ENCODE assay signal across 10 mouse cellular contexts in the genomic region with DNA sequence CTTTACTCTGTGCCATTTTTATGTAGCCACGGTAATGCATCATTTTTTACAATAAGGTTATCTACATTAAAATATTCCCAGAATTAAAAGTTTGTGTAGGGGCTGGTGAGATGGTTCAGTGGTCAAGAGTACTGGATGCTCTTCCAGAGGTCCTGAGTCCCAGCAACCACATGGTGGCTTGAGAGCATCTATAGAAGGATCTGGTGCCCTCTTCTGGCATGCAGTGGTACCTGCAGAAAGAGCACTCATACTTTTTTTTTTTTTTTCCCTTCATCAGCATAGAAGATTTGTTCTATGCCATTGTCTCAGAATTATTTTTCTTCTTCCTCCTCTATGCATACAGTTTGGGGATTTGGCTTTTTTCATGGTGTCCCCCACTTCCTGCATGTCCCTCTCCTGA.
DNase-seq lines count a peak whose midpoint lies in the region; ATAC-seq and TF ChIP-seq lines count a peak whose summit lies in the region.
"Had no signal": no experiment of that assay in that cellular context is flagged by ENCODE, and none has a peak within 500 bp of the region (broad histone marks: within the 10 kb centered on the region; RNA-seq: fewer than 3 reads in every experiment).

No protein-coding gene starts in this region.

- ATAC-seq in hindbrain, embryonic 16.5 days = no peak
- no peak for ATAC-seq in hindbrain, postnatal 0 days

- no peak overlapping the region for H3K4me2 ChIP-seq in hindbrain, embryonic 16.5 days (ENCODE audit: low read length)
- H3K4me2 ChIP-seq in hindbrain, postnatal 0 days (ENCODE audit: low read depth, low read length) = no peak overlapping the region
- H3K4me2 ChIP-seq: embryonic facial prominence, embryonic 15.5 days; liver, embryonic 13.5 days had no signal

- peak; percentile 6 for DNase-seq in hindbrain, embryonic 10.5 days (ENCODE audit: low spot score)
- peak; percentile 19 to 21 for DNase-seq in B cell, adult 2 months
- DNase-seq in MEL-GATA-1-ER (ENCODE audit: extremely low read depth, low read depth) = peak; percentile 21
- DNase-seq in hindbrain, postnatal 0 days (ENCODE audit: low spot score) = peak; percentile 52
- DNase-seq in mesoderm, embryonic 11.5 days (ENCODE audit: low read depth, low spot score) = peak; percentile 59
- no peak for DNase-seq in heart, adult 8-10 months (ENCODE audit: low spot score)
- no peak for DNase-seq in heart, postnatal 25 days (ENCODE audit: low spot score)
- DNase-seq: liver, embryonic 13.5 days had no signal

- no peaks in the 10 kb centered on the region for H3K4me1 ChIP-seq in hindbrain, embryonic 10.5 days (replicated peaks)
- no peaks in the 10 kb centered on the region for H3K4me1 ChIP-seq in hindbrain, embryonic 16.5 days (ENCODE audit: control insufficient read depth, insufficient read depth, low read depth, low read length)
- H3K4me1 ChIP-seq in hindbrain, postnatal 0 days (ENCODE audit: insufficient read depth, low read length) = no peaks in the 10 kb centered on the region
- H3K4me1 ChIP-seq: embryonic facial prominence, embryonic 15.5 days; liver, embryonic 13.5 days had no signal

- H3K27ac ChIP-seq in hindbrain, embryonic 10.5 days = no peak overlapping the region
- no peak overlapping the region for H3K27ac ChIP-seq in hindbrain, embryonic 16.5 days (ENCODE audit: low read depth, low read length)
- H3K27ac ChIP-seq in hindbrain, postnatal 0 days = no peak overlapping the region
- H3K27ac ChIP-seq: embryonic facial prominence, embryonic 15.5 days; liver, embryonic 13.5 days had no signal

- no peaks in the 10 kb centered on the region for H3K36me3 ChIP-seq in hindbrain, embryonic 10.5 days
- H3K36me3 ChIP-seq in hindbrain, embryonic 16.5 days (ENCODE audit: control insufficient read depth, insufficient read depth, low read length) = no peaks in the 10 kb centered on the region
- no peaks in the 10 kb centered on the region for H3K36me3 ChIP-seq in hindbrain, postnatal 0 days (ENCODE audit: insufficient read depth, low read length)
- H3K36me3 ChIP-seq: embryonic facial prominence, embryonic 15.5 days; liver, embryonic 13.5 days had no signal

- intact Hi-C loops in heart, postnatal 25 days (cut with DNase I) = no loop called here

- peak; percentile 79 for TF ChIP-seq CTCF in hindbrain, postnatal 0 days (IDR thresholded peaks at IDR 0.05; ENCODE audit: low read depth)

- 27% methylated on average over 1 of the region's 1 CpGs for WGBS in hindbrain, embryonic 10.5 days
- 39% methylated on average over 1 of the region's 1 CpGs for WGBS in hindbrain, embryonic 16.5 days
- 28% methylated on average over 1 of the region's 1 CpGs for WGBS in hindbrain, postnatal 0 days

- H3K9ac ChIP-seq in hindbrain, embryonic 16.5 days (ENCODE audit: low read depth, low read length) = no peak overlapping the region
- no peak overlapping the region for H3K9ac ChIP-seq in hindbrain, postnatal 0 days (replicated peaks; ENCODE audit: low read length)
- H3K9ac ChIP-seq: embryonic facial prominence, embryonic 15.5 days; liver, embryonic 13.5 days had no signal

- no peaks in the 10 kb centered on the region for H3K27me3 ChIP-seq in hindbrain, embryonic 10.5 days (ENCODE audit: insufficient read depth, poor library complexity, severe bottlenecking)
- no peaks in the 10 kb centered on the region for H3K27me3 ChIP-seq in hindbrain, embryonic 16.5 days (replicated peaks; ENCODE audit: control insufficient read depth, insufficient read depth, low read length)
- H3K27me3 ChIP-seq in hindbrain, postnatal 0 days (ENCODE audit: insufficient read depth, low read length) = no peaks in the 10 kb centered on the region
- H3K27me3 ChIP-seq: embryonic facial prominence, embryonic 15.5 days; liver, embryonic 13.5 days had no signal

- H3K4me3 ChIP-seq in hindbrain, embryonic 10.5 days = no peak overlapping the region
- no peak overlapping the region for H3K4me3 ChIP-seq in hindbrain, embryonic 16.5 days (ENCODE audit: low read length)
- no peak overlapping the region for H3K4me3 ChIP-seq in hindbrain, postnatal 0 days (ENCODE audit: low read length)
- H3K4me3 ChIP-seq: embryonic facial prominence, embryonic 15.5 days; liver, embryonic 13.5 days had no signal

- no peaks in the 10 kb centered on the region for H3K9me3 ChIP-seq in hindbrain, embryonic 10.5 days
- no peaks in the 10 kb centered on the region for H3K9me3 ChIP-seq in hindbrain, embryonic 16.5 days (ENCODE audit: control insufficient read depth, low read length)
- no peaks in the 10 kb centered on the region for H3K9me3 ChIP-seq in hindbrain, postnatal 0 days (ENCODE audit: low read length)
- H3K9me3 ChIP-seq: embryonic facial prominence, embryonic 15.5 days; liver, embryonic 13.5 days had no signal

Comparison
In these comparisons a context has a peak if more than half of its experiments do, and no peak if none do; other contexts are left out.
1. DNase-seq: peak in hindbrain, embryonic 10.5 days (single experiment), B cell, adult 2 months (2 of 2), MEL-GATA-1-ER (single experiment), hindbrain, postnatal 0 days (single experiment) and mesoderm, embryonic 11.5 days (single experiment); none in heart, adult 8-10 months (single experiment) and heart, postnatal 25 days (single experiment).